Mouse (Mus musculus) retina, postnatal 1 day (tissue): ENCODE data around the gene Acap1.

Experiments
- DNase-seq: peaks from one replicate; pipeline ENCODE4 v3.0.0-alpha.2; 2012

The Acap1 gene

DNA sequence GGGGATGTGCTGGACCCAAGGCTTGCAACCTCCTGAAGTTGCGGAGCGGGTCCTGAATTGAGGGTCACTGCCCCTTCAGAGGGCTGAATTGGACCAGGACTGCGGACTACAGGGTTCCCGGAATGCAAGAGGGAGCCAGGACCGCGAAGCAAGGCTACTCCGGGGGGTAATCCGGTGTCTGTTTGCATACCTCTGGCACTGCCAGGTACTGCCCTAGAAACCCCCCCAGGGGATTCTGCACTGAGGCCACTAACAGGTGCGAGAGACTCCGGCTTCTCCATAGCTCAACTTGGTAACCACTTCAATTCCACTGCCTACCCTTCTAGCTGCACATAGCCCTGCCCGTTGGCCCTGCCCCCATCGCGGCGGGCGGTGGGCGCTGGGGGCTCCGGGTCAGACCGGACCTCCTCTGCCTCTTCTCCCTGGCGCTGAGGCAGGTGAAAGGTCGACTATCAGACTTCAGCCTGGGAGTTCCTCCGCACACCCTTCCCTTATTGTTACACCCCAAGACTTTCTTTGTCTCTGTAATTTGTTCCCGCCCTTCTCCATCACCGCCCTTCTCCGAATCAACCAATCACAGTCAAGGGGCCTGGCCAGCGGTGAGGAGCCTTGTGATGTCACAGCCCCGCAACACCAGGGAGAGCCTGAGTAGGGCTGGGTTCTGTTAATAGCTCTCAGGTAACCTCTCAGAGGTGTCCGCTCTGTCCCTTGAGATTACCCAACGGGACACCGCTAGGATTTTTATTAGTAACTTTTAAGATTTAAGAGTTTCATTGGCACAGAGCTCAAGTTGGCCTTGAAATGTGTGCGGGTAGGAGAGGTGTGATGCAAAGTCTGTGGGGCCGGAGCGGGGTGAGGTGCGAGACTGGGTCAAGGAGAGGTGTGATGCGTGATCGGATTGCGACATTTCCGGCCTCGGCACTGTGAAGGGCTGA, 5.4 kb upstream of the Acap1 start, which contains the start of the genes 2810408A11Rik and Neurl4:
Gene 2810408A11Rik, minus strand, starts transcription at position 517 of the 935 bp plus-strand sequence.
Gene Neurl4, plus strand, starts transcription at position 602 of the 935 bp plus-strand sequence.
- DNase-seq = peak; percentile 97

DNA sequence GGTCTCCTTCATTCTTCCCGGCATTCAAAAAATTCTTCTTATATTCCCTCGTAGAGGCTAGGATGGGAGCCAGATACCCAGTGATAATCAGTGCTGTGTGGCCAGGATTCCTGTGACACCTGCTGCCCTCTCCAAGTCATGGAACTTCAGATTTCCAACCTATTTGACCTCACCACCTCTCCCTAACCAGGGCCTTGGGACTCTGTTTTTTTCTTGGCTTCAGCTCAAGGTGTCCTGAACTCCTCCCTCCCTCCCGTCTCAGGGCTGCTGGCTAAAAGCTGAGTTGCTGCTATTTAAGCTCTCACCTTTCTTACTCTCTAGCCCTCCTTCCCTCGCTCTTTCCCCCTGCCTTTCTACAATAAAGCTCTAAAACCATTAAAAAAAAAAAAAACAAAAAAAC, 4.5 kb upstream of the Acap1 start:
- DNase-seq = no peak

- DNase-seq = no peak
Observed at GRCm38 (mm10) chr11:69894671-69895070, 668 bp downstream of the Acap1 start.

- DNase-seq = peak; percentile 48
Observed at GRCm38 (mm10) chr11:69891482-69891881, 3.9 kb downstream of the Acap1 start.

- no peak for DNase-seq
Observed at GRCm38 (mm10) chr11:69886907-69887635, 8.3 kb downstream of the Acap1 start.

- no peak for DNase-seq
Observed at GRCm38 (mm10) chr11:69884663-69885062, 10.7 kb downstream of the Acap1 start.

- no peak for DNase-seq
Observed at GRCm38 (mm10) chr11:69884240-69884639, 11.1 kb downstream of the Acap1 start.

- DNase-seq = no peak
Observed at GRCm38 (mm10) chr11:69883527-69884151, 11.7 kb downstream of the Acap1 start.

GRCm38 (mm10) chr11:69883066-69883465, 12.3 kb downstream of the Acap1 start:
- peak; percentile 47 for DNase-seq

GRCm38 (mm10) chr11:69881787-69882670, 13.3 kb downstream of the Acap1 start:
- DNase-seq = no peak

GRCm38 (mm10) chr11:69880853-69881603, 14.3 kb downstream of the Acap1 start, which contains the start of gene Kctd11:
TSS of gene Kctd11 (minus strand) at chr11:69881406.
- peak; percentile 88 for DNase-seq

DNA sequence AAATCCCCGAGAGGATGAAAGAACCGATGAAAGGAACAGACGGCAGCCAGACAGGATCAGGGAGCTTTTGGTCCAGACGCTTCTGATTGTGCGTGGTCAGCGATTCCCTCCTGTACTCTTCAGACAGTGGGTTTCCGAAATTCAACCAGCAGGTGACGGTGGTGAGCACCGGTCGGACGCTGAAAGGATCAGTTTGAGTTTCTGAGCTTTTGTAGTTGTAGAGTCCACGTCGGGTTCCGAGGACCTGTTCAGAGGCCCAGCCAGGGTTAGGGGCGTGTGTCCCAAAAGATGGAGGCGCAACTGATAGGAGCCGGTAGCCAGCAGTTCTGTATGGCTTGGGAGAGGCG, 14.9 kb downstream of the Acap1 start:
- DNase-seq = peak; percentile 73

- no peak for DNase-seq
Observed at GRCm38 (mm10) chr11:69879711-69880110, 15.6 kb downstream of the Acap1 start.

DNA sequence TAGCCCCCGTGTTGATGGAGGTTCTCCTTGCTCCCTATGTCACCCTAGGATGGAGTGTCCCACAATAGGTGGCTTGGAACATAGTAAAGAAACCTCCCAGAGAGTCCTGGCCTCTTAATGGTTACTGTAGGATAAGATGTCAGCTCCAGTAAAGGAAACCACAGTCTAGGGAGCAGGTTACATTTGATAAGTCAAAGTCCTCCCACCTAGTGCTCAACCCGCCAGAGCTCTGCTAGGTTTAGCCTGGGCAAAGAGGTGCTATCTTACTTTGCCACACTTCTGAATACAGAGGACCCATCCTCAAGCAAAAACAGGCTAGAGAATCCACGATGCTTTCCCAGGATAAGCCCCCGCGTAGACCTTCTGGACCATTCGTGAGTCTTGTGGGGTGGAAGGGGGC, 16.4 kb downstream of the Acap1 start:
- no peak for DNase-seq

DNA sequence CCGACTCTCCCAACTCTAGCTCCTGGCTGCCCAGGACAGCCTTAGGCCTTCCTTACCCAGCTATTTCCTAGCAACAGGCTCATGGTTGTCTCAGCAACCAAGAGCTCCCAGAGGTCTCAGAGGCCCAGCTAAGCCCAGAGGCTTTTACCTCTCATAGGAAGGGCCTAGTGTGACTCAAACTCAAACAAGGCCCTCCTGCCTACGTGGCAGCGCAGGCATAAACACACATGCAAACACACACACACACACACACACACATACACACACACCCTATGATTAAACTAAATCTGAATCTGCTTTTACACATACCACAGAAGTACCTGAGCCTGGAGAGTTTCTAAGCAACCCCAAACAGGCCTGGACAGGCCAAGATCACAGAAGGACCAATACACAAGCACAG, 16.9 kb downstream of the Acap1 start:
- DNase-seq = no peak

- DNase-seq = no peak
Observed at GRCm38 (mm10) chr11:69877878-69878277, 17.5 kb downstream of the Acap1 start, which contains the start of gene Tmem95. TSS of gene Tmem95 (minus strand) at chr11:69878018.

- peak; percentile 91 for DNase-seq
Observed at GRCm38 (mm10) chr11:69876867-69877266, 18.5 kb downstream of the Acap1 start.

DNA sequence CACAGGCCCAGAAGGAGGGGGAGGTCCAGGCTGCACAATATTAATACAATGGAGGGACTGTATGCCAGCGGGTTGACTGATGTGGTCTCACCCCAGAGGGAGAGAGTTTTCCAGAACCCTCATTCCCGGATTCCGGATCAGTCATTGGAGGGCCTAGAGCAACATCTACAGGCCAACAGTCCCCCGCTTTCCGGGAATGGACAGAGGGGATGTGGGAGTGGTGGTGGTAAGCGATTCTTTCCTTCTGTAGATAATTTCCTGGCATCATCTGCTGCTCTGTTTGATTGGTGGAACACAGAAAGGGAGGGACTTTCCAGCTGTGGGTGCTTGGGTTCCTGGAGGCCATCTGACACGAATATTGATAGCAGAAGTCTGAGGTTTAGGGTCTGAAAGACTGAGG, 19.2 kb downstream of the Acap1 start:
- no peak for DNase-seq

DNA sequence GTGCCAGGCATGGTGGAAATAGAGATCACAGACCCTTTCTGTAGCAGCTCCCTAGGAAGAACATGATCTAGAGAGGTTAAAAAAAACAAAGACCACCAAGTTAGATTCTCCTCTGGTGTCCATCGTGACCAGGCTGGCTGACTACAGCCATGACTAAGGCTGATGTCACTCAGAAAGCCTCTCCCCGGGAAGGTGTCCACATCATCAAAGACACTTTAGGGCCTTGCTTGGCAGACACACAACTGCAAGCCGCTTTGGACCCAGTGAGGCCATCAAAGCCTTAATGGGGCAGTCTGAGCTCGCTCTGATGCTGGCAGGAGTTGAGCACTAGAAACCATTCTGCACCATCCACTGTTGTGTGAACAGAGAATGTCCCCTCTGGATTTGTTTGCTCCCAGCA, 22.9 kb downstream of the Acap1 start:
- DNase-seq = no peak

- no peak for DNase-seq
Observed at GRCm38 (mm10) chr11:69871822-69872221, 23.5 kb downstream of the Acap1 start.

DNA sequence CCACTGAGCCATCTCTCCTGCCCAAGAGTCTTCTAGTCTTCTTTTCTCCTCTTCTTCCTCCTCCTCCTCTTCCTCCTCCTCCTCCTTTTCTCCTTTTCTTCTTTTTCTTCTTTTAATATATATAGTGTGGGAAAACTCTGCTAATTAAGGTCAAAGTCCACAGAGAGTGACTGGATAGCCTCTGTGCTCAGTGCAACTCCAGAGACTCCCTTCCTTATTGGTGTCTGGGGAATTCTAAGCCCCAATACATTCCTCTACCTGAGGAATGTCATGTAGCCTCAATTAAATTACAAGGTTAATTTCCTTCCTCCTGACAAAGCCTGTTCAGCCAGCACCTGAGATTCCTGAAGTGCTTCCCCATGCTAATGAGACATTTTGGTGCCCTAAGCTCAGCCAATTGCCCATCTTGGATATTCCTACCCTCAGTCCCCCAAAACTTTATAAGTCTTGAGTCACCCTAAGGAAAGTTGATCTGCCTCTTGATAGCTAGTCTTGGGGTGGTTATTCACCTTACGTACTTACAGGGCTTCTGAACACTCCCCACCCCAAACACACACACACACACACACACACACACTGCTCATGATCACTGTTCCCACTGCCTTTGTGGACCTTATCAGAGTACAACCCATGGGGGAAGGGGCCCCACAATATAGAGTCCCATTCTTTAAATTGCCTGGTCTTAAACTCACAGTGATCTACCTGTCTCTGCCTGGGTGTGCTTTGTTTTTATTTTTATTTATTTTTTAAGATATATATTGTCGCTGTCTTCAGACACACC, 24.9 kb downstream of the Acap1 start:
- DNase-seq = no peak
